Mouse (Mus musculus): ENCODE data around the gene Shprh.
"Not testable (repeated sequence)": the region's sequence is repeated elsewhere in the genome, so short reads cannot be mapped to it uniquely, and the experiment has no call there.

The Shprh gene

DNA sequence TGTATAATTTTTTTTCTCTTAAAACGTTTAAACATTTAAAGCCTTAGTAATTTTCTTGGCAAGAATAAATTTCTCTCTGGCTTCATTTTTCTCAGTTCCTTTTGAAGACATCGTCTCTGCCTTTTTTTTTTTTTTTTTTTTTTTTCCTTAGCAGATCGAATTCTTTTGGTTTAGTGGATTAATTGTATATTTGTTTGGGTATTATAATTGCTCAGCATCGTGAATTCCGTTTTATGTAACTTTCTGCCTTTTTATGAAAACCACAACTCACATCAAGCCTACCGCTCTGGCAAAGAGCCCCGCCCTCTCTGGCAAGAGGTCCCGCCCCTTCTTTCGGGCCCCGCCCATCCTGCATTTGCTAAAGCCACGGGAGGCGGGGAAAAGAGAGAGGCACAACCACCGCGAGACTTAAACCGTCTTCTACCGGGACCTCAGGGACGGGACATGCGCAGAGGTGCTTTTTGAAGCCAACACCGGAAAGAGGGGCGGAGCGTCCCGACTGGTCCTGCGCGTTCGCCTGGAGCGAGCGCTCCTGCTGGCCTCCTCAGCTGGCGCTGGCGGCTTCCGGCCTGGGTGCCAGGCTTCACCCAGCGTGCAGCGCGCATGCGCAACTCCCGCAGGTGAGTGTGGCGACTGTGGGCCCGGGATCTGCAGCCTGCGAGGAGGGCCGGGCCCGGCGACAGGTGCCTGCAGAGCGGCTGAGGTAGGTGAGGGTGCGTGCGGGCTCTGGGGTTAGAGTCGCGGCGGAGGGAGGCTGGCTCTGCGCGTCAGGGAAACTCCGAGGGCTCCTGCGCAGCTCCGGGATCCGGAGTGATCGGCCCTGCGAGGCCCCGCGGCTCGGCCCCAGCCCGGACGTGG lies at the start of gene Shprh:
TSS of gene Shprh (plus strand) at position 544 of the 858 bp plus-strand sequence.
- DNase-seq = peak; percentile 98 to 99

DNA sequence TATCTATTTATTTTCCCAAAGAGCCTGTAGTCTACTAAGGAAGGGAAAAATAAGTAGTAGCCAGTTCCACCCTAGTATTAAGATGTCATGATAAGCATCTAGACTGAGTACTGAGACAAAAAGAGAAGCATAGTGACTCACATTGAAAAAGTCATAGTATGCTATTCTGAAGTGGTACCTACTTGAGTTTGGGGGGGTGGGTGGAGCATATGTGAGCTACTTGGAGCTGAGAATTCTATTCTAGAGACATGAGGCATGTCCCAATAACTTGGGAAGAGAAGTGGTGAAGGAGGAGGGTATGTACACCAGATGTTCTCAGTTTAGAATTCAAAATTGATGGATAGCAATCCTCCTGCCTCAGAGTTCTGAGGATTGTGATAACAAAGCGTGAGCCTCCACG lies 27.4 kb upstream of the Shprh start:
- DNase-seq = no peak

DNA sequence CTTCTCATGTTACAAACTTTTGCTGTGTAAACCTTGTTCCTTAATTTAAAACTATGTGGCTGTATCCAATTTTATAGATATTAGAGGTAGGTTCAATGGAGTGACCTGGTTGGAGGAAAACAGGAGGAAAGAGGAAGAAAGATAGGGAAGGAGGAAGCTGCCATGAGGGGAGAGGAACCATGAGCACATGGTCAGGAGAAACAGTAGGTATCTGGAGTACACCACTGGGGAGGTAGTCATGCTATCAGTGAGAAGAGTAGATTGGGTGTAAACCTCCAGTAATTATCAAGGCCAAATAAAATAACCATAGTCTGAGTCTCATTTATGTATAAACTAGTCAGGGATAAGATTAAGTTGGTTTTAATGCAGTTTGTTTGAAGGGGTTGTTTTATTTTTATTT lies 3.6 kb upstream of the Shprh start:
- DNase-seq = no peak

DNA sequence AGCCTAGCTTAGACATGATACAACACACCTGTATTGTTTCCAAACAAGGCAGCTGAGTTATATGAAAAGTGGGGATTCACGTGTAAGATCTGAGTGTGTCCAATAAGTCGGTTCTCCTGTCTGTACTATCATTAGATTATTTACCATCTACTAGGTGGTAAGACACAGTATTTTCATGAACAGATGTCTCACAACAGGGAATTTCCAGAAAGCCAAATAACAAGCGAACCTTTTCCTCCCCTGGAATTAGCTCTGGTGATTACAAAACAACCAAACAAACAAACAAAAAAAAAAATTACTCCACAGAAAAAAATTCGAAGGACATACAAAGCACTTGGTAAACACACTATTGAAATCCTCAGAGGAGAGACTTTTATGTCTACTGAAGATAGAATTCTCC lies 781 bp upstream of the Shprh start:
- peak in 1 of 2 experiments; percentile 56 for DNase-seq

DNA sequence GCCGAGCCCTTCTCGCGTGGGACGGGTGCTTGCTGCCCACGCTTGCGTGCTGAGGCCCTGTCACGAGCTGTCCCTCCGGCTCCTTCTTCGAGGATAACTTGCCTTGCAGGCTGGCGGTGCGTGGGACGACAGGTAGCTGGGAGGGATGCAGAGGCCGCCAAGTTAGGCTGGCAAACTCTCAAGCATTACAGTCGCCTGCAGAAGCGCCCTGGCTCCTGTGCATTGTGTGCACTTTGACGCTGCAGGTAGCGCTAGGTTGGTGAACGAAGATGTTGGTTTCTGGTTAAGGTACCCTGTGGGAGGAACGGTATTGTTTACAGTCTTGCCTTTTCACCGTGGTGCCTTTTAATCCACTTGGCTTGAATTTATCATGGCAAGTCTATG lies 507 bp downstream of the Shprh start:
- DNase-seq = peak in 1 of 2 experiments; percentile 67

DNA sequence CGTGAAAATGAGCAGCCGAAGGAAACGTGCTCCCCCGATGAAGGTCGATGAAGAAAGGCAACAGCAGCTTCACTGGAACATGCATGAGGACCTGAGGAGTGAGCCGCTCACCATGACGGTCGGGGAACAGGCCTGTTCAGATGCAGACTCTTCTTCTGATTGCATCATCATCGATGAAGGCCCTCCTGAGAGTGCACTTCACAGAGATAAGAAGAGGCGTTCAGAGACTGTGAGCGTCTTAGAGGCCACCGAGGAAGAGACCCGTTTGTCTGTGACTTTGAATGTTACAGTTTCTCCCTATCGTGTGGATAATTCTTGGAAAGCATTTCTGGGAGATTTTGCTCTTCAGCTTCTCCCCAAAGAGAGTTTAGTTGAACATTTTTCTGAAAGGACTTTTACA lies 2.4 kb downstream of the Shprh start:
- no peak for DNase-seq

DNA sequence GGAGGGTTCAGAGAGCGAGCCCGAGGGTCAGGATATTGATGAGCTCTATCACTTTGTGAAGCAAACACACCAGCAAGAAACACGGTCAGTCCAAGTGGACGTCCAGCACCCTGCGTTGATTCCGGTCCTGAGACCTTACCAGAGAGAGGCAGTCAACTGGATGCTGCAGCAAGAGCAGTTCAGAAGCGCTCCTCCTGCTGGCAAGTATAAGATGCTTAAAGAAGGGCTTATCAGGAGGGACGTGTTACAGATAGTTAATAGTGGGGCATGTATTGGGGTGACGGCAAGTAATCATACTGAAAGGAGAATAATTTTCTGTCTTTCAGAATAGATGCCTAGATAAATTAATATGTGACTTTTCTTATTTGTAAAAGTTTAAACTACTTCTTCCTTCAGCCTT lies 7.8 kb downstream of the Shprh start:
- peak; percentile 13 to 20 for DNase-seq

DNA sequence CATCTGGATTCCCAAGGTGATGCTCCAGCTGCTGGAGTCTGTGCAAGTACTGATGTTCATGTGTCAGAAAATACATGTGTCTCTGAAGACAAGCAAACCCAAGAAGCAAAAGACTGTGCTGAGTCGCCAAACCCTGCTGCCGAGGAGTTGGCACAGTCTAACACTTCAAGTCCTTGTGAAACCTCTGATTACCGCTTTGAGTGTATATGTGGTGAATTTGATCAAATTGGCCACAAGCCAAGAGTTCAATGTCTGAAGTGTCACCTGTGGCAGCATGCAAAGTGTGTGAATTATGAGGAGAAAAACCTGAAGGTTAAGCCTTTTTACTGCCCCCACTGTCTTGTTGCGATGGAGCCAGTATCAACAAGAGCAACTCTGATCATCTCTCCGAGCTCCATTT lies 15.3 kb downstream of the Shprh start:
- DNase-seq = no peak

DNA sequence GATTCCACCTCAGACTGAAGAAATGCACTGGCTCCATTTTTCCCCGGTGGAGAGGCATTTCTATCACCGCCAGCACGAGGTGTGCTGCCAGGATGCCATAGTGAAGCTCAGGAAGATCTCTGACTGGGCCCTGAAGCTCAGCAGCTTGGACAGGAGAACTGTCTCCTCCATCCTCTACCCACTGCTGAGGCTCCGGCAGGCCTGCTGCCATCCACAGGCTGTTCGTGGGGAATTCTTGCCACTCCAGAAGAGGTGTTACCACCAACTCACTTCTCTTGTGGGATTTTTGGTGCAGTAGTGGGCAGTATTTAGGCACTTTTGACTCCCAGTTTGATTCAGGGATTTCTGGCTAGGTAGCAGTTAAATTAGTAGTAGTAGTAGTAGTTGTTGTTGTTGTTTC lies 21.0 kb downstream of the Shprh start:
- DNase-seq = no peak

DNA sequence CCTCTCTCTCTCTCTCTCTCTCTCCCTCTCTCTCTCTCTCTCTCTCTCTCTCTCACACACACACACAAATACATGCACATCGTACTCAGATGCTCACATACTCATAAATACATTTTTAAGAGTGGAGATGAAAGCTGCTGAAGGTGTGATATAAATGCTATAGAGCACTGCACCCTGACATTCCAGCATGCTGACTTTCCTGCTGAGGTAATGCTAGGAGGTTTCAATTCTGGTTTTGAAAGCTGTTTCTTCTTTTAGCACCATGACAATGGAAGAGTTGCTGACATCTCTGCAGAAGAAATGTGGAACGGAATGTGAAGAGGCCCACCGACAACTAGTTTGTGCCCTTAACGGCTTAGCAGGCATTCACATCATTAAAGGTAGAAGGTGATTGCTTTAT lies 22.4 kb downstream of the Shprh start:
- DNase-seq = no peak

DNA sequence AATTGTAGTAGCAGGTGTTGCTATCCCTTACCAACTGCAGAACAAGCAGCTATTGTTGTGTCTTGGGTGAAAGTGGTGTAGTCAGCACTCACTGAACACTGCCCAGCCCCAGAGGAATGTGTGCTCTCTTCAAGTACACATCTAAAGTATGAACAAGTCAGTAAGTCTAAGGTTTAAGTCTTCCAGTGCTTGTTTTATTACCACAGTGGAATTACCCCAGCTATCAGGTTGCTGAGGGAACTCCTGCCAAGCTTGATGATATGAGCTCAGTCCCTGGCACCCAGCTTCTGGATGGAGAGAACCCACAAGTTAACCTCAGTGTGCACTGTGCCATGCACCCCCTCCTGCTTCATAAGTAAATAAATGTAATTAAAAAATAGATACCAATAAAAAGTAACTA lies 23.3 kb downstream of the Shprh start:
- no peak for DNase-seq

DNA sequence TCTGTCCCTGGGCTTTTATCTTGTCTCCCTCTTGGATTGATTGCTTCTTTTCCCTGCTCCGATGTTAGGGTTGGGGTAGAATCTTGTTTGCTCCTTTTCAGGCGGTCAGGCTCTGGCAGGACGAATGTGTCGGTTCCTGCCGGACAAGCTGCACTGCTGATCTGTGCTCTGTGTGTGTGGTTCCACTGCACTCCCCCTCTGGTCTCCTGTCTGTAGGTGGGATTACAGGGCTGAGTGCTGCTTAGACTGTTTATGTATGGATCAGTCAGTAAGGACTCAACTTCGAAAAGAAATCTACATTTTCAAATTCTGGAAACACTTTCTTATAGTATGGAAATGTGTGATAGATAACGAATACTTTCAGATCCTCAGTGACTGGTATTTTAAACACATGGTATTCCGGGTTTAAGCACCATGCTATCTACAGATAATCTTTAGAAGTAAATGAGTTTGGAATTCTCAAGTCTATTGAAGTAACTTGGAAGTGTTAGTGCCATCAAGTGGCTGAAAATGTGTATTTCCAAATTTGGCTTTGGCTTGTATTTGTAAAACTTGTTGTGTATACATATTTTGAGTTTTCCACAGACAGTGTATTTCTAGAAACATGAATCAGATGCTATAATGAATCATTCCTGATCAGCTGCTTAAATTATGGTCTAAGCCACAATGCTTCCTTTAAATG lies 26.7 kb downstream of the Shprh start:
- peak; percentile 21 to 47 for DNase-seq

DNA sequence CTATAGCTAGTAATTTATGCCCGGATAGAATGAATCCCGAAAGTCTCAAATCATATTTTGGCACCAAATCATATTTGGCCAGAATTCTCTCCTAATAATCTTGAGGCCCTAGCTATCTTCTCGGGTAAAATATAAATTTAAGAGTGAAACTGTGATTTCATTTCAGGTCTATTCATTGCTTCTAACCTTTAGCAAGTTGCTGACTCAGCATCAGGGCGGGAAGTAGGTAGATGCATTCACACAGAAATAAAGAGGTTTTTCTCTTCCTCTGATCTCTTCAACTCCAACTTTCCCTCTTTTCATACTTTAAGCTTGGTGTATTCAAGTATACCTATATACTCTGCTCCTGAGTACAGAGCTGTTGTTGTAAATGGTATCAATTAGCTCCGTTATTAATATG lies 30.9 kb downstream of the Shprh start:
- no peak for DNase-seq

DNA sequence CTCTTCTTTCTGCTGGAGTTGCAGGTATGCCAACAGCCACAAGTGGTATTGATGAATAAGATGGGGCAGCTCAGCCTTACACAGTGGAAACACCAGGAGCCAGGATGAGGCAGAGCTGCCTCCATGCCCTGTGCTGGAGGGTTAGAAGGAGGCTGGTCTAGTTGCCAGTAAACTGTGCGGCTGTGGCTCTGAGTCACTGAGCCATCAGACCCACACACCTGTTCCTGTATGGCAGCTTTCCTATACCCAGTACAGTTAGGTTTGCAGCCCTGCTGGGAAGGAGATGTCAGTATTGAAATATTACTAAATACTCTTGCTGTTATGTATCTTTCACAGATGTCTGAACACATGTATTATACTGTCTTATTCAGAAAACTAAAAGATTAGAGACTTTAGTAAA lies 48.1 kb downstream of the Shprh start:
- DNase-seq = no peak

DNA sequence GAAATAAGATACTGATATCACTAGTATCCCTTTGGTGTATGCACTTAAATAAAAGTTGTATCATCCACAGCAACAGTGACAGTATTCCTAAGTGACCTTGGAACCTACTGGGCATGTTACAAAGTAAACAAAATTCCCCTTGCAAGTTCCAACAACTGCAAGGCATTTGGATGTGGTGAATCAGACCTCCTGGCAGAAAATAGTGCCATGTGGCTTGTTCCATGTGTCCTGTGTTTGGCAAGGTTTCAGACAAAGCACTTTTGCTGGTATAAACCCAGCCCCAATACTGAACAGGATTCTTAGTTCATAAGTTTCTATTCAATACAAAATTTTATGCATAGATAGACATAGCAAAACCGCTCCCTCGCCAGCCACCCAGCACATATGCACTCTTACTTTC lies 49.1 kb downstream of the Shprh start:
- DNase-seq = peak; percentile 11 to 16

DNA sequence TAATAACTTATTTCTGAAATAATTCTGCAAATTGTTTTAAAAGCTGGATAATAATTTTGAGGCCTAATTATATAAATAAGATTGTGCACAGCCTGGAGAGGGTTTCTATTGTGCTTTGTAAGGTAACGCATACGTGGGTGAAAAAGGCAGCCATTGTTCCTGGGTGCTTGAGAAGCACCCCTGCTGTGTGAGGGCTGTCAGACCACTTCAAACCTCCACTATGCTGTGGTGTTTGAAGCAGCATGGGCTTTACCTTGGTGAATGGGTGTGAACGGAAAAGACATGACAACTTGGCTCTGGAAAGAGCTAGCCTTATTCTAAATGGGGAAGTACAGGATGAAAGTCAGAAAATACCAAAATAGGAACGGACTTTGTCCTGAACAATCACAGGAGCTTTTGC lies 50.8 kb downstream of the Shprh start:
- no peak for DNase-seq

DNA sequence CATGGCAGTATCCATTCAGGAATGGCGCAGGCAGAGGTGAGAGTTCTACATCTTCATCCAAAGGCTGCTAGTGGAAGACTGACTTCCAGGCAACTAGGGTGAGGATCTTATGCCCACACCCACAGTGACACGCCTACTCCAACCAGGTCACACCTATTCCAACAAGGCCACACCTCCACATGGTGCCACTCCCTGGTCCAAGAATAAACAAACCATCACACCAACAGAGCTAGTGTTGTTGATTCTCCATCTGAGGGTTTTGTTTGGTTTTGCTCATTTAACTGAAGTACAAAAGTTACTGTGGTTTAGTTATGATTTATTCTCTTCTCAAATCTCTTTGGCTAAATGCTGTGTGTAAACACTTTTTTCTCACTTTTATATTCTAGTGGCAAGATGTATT lies 56.7 kb downstream of the Shprh start:
- DNase-seq = not testable (repeated sequence)

DNA sequence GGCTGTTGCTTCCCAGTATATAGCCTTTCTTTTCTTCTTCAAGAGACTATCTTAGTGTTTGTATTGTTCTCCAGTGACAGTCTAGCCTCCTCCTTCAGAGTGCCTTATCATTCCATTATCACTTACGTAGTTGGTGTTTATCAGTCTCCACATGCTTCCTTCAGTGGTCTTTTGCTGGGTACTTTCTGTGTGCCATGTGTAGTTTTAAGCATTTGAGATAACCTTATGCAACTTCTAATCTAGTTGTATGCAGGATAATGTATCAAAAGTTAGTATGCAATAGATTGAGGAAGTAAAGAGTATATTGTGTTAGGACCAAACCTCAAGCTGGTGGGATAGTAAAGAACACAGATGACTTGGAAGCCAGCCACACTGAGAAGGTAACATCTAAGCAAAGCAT lies 59.4 kb downstream of the Shprh start:
- no peak for DNase-seq

DNA sequence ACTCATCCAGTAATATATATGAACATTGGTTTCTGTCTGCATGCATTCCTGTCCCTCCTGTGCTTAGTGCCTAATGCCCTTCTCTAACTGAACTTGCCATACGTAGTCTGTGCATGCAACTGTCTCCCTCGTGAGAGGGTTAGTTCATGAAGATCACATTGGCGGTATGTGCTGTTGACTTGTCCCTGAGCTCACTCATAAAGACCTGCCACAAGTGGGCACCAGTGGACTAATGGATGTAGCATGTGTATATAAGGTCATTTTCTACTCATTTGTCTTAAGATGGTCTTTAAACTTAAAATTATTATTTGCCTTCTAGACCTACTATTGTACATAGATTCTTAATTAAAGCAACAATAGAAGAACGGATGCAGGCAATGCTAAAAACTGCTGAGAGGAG lies 62.8 kb downstream of the Shprh start:
- peak; percentile 14 to 17 for DNase-seq

DNA sequence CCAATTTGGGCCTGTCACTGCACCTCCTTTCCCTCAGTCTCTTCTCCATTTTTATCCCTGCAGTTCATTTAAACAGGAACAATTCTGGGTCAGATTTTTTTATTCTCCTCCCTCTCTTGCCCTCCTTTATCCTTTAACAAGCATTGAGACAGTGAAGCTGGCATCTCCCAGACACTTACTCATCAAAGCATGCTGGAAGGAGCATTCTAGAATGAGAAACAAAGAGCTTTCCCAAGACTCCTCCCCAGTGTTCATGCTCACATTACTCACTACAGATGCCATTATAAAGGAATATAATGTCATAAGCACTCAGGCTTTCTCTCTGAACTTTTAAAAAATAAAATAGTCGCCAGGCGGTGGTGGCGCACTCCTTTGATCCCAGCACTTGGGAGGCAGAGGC lies 77.2 kb downstream of the Shprh start:
- DNase-seq = no peak

DNA sequence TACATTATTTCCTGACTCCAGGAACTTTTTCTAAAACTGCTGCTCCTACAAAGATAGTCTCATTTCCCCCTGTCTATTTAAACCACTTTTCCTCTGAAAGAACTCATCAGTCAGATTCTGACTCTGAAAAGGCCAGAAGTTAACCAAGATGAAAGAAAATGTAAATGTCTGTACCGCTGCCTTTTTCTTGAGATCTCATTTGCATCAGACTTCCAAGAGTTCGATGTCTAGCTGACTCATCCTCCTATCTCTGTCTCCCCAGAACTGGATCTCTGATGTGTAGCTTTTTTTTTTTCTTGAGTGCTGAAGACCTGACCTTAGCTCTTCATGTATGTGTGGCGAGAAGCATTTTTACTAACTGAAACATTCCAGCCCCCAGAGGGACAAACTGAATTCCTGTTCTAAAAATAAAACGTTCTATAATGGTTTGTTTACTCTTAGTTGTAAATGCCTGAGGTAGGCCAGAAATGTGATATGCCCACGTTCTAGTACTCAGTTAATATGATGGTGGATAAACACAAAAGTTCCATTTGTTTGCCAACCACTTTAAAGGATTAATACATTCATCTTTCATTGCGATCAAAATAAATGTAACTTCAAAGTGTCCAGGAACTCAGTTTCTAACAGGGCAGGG lies 80.4 kb downstream of the Shprh start:
- no peak for DNase-seq

DNA sequence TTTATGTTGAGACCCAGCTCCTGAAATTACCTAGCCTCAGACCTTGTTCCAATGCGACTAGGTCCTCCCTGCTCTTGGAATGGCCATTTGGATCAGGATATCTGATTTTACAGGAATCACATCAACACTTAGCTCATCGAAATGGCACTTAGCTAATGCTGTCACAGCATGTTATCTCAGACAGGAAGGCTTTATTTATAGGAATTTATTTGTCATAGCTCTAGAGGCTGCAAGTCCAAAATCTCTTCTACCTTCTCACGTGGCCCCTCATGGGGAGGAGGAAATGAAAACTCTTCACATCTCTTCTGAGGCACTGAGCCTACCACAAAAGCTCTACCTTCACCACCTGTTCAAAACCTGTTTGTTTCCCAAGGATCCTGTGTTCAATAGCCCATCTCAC lies 84.0 kb downstream of the Shprh start:
- DNase-seq = no peak

DNA sequence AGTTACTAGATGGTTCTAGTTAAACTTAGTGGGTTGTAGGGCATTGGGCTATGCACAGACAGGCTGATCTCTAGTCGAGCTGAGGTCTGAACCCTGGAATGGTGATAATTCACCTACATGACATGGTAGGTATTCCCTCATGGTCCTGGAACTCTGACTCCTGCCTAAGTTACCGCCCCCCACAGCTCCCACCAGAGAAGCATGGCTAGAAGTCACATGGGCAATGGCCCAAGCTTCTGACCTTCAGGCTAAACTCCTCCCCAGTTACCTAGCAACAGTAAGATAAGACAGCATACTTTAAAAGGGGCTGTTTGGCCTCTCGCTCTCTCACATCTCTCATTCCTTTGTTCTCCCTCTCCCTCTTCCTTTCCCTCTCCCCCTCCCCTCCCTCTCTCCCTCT lies 93.8 kb downstream of the Shprh start:
- DNase-seq = not testable (repeated sequence)

DNA sequence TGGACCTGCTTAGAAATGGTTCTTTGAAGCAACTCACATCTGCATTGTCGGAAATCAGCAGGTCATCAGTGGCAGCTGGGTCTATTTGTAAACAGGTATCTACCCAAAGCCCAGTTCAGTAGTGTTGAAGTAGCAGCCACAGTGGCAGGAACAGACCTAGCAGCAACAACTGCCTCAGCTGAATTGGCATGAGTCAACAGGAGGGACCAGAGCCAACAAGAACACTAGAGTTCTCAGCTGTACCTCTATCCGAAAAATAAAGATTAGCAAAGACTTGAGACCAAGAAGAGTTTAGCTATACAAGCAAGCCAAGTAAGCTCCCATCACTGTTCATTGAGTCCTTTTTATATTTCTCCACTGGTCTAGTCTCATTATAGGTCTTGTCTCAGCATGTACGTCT lies 99.0 kb downstream of the Shprh start:
- DNase-seq = no peak
